Mouse (Mus musculus) cerebellum, adult 8-10 months (tissue): ENCODE results near the gene Gm20708.

Experiments used
- DNase-seq: peaks from one replicate; pipeline ENCODE4 v3.0.0; 2022

Gm20708 gene

DNA sequence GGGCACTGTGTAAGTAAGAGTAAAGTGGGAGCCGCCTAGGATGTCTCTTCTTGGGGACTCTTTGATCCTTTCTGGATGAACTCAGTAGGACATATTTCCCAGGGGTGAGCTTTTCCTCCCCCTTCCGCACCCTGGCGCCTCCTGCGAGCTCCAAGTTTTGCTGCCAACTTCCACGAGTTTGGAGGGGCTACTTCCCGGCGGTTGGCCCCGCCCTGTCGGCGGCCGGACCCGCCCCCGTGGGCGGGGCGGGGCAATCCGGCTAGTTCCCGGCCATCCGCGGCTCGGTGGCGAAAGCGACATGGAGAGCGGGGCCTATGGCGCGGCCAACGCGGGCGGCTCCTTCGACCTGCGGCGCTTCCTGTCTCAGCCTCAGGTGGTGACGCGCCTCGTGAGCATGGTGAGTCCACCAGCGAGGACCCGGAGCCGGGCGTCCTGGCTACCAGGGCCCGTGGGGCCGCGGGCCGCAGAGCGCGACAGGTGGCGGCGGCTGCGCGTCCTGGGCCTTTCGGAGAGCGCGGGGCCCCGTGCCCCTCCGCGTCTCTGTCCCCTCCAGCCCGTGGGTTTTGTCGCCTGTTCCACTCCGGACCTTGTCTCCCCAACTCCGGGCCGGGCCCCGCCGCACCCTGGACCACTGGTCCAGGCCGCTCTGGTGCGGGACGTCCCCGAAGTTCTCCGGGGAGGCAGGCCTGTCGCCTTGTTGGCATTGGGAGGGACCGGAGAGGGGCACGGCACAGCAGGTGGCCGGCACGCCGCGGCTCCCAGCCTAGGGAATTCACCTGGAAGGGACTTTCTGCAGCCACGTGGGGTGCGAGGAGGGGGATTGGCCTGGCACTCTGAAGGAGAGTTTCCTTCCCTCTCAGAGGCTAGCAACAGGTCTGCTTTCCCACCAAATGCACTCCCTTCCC lies at the start of gene Gm20708, which contains the start of gene Syngr2:
Gene Gm20708, plus strand, starts transcription at position 262 of the 905 bp plus-strand sequence.
Gene Syngr2, plus strand, starts transcription at position 262 of the 905 bp plus-strand sequence.
- DNase-seq: peak; percentile 19

GRCm38 (mm10) chr11:117760374-117761119 lies 48.9 kb upstream of the Gm20708 start:
- no peak for DNase-seq

GRCm38 (mm10) chr11:117761801-117762200 lies 47.7 kb upstream of the Gm20708 start:
- DNase-seq: no peak

DNA sequence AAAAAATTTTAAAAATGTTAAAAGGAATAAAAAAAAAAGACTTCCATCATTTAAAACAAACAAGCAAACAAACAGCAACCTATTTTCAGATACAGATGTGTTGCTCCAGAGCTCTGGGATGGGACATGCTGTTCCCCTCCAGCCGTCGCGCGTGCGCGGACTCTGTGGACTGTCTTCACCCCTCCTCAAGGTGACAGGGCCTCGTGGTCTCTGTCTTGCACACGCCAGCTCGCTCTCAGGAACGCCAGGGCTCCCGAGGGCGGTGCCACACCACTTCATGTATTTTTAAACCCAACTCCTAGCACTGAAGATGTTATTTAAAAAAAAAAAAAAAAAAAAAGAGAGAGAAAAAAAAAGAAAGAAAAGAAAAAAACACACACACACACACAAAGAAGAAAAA lies 47.2 kb upstream of the Gm20708 start:
- no peak for DNase-seq

GRCm38 (mm10) chr11:117764319-117764718 lies 45.1 kb upstream of the Gm20708 start:
- DNase-seq: no peak

DNA sequence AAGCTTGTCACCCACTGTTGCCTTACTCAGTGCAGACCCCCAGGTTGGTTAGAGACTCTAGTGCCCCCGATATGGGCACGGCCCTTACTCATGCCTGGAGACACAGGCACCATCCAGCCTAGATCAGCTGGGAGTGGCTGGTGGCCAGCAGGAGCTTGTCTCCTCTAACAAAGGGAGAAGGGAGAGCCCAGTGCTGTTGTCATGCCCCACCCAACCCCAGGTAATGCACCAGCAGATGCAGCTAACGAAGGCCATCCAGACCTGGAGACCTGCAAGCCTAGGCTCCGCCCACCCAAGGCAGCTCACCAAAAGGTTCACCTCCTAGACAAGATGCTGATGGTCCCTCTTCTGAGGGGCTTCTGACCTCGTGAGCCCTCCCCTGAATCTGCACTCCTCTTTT lies 44.1 kb upstream of the Gm20708 start:
- DNase-seq: no peak

DNA sequence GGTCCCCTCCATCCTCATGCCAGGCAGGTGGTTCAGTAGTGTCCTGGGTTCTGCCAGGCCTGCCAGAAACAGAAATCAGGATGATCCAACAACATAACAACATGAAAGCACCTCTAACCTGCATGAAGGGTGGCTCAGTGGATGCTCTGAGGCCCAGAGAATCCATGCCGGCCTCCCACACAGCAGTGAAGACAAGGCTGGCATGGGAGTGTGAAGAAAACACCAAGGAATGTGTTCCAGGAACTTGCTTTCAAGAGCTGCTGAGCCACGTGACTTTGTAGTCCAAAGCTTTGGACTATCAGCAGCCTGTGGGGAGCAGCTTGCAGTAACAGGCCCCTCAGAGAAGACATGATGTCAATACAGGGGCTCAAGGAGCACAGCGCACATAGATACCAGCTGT lies 43.2 kb upstream of the Gm20708 start:
- DNase-seq: no peak

- DNase-seq: no peak
Measured at GRCm38 (mm10) chr11:117768725-117769682, 40.5 kb upstream of the Gm20708 start.

DNA sequence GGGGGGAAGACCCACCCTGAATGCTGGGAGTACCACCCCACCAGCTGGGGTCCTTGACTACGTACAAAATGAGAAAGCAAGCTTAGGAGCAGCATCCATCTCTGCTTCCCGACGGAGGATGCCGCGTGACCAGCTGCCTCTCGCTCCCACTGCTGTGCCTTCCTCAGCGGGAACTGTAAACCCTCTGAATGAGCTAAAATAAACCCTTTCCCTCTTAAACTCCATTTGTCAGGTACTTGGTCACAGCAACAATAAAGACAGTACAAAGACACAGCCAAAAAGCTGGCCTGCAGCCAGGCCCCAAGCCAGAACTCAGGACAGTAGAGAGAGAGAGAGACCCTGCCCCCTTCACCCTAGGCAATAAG lies 39.8 kb upstream of the Gm20708 start:
- DNase-seq: no peak

- no peak for DNase-seq
Measured at GRCm38 (mm10) chr11:117770407-117770806, 39.1 kb upstream of the Gm20708 start.

- DNase-seq: no peak
Measured at GRCm38 (mm10) chr11:117772352-117772751, 37.1 kb upstream of the Gm20708 start.

GRCm38 (mm10) chr11:117774925-117775324 lies 34.5 kb upstream of the Gm20708 start:
- no peak for DNase-seq

- no peak for DNase-seq
Measured at GRCm38 (mm10) chr11:117775540-117775939, 33.9 kb upstream of the Gm20708 start.

GRCm38 (mm10) chr11:117776085-117776792 lies 33.2 kb upstream of the Gm20708 start:
- no peak for DNase-seq

GRCm38 (mm10) chr11:117777111-117777510 lies 32.4 kb upstream of the Gm20708 start:
- no peak for DNase-seq

DNA sequence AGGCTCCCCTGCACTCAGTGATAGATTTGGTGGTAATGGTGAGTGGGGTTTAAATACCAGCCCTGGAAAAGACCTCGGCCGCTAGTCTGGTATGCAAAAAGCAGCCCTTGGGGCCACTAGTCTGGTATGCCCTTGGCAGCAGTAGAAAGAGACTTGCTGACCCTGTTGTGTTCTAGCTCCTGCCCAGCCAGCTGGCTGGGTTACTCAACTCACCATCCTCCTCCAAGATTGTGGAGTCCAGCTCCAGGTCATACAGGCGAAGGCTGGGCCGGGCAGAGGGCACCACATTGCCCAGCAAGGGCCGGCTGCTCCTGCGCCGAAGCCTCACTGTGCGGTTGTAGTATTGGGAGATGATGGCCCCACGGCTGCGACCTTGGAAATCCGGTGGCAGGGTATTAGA lies 31.4 kb upstream of the Gm20708 start:
- DNase-seq: no peak

DNA sequence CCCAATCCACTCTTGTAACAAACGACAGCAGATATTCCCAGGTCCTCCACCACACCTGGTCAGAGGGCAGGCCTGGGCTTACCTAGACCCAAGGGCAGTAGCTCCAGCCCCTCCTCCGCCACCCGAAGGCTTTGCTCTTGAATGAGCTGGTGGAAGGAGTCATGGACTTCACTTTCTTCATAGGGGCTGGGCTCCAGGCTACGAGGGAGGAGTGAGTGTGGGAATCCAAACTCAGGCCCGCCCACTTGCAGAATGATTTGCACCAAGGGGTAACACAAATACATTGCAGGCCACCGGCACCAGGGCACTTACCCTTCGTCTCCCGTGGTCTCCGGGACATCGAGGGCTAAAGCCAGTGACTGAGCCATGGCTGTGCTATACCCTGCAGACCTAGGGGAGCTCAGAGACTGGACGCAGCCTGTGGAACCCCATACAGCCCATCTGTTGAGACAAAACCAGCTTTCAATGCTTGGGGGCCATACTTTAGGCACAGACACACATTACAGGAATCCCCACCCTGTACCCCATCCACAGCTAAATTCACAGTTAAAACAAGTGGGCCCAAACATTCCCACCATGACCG lies 30.5 kb upstream of the Gm20708 start:
- no peak for DNase-seq

GRCm38 (mm10) chr11:117779434-117780198 lies 29.9 kb upstream of the Gm20708 start:
- no peak for DNase-seq

DNA sequence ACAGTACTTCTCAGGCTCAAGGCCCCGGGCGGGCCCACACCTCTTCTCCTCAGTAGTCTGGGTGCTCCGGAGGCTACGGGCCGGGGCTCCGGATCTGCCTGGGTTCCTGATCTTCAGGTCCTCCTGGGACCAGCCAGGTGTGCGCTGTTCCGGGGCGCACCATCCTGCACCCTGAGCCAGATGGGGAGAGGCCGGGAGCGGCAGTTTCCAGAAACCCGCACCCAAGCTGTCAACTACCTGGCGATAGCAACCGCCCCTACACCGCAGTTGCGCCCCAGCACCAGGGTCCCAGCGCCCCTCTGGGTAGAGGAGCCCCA lies 29.3 kb upstream of the Gm20708 start:
- DNase-seq: no peak

DNA sequence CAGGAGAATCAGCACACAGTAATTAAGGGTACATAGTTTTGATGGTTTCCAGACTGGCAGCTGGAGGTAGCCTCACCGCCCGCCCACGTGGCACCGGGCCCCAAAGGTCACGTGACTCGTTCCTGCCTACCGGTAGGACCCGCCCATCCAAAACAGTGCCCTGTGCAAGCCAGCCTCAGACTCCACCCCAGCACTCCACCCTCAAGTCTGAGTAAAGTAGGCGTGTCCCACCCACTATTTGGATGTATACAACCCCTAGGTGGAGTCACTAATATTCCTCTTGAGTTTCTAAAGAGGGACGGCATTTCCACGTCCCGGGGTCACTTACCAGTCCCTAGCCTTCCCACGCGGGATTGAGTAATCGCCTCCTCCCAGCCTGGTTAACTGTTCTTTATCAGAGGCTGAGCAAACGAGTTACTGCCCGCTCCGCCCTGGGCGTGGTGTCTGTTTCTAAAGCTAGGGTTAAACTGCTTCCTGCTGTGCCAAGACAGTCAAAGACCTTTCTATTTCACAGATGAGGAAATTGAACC lies 28.8 kb upstream of the Gm20708 start:
- no peak for DNase-seq
